Mouse (Mus musculus): ENCODE data around the gene Reep6.

Gene Reep6

GRCm38 (mm10) chr10:80300672-80301181 lies 29.0 kb upstream of the Reep6 start:
- intact Hi-C loops (cut with DNase I), result no loop called here

DNA sequence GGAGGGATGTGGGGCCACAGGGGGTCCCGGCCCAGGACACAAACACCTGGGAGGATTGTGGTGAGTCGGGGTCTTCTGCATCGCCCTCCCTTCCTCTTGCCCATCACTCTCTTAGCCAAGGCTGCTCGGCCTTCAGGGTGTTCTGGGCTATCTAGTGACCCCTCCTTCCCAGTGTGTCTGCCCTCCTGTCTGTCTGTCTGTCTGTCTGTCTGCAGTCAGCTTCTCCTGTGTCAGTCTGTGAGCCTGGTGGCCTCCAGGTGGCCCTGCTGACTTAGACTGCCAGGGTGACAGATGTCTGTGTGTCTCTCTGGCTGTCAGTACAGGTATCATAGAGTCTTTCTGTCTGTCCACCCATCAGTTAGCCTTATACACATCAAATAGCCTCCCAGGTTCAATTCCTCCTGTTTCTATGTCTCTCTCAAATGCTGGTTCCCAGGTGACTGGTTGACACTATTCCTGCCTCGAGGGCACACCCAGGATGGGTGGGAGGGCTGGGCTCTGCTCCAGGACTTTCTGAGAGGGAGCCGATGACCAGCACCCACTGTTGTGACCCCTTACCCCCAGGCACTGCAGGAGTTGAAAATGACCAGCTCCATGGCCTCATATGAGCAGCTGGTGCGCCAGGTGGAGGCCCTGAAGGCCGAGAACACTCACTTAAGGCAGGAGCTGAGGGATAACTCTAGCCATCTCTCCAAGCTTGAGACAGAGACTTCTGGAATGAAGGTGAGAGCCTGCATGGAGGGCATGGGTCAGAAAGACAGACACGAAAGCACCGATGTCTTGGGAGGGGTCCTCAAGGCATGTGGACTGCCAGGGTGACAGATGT lies 28.3 kb upstream of the Reep6 start:
- intact Hi-C loops (cut with DNase I), result no loop called here

DNA sequence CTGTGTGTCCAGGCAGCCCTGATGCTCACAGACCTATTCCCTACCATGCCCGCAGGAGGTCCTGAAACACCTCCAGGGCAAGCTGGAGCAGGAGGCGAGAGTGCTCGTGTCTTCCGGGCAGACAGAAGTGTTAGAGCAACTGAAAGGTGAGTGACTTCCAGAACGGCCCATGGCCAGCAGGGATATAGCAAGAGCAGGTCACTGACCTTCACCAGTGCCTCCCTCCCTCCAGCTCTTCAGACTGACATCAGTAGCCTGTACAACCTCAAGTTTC lies 27.7 kb upstream of the Reep6 start:
- intact Hi-C loops (cut with DNase I), result no loop called here

- intact Hi-C loops (cut with DNase I), result no loop called here
These were observed 27.3 kb upstream of the Reep6 start for GRCm38 (mm10) chr10:80302471-80302881.

DNA sequence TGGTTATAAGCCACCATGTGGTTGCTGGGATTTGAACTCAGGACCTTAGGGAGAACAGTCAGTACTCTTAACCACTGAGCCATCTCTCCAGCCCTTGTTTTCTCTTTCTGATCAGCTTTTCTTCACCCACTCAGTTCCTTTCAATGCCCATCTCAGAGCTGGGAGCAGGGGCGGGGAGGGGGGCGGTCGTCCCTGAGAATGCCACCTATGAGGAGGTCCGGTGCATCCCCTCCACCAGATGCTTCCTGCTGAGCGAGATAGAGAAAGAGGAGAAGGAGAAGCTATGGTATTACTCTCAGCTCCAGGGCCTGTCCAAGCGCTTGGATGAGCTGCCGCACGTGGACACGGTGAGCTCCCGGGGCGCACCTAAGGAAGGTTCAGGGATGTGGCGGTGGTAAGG lies 25.3 kb upstream of the Reep6 start:
- intact Hi-C loops (cut with DNase I), result no loop called here

GRCm38 (mm10) chr10:80304862-80305261 lies 24.9 kb upstream of the Reep6 start:
- intact Hi-C loops (cut with DNase I), result no loop called here

- intact Hi-C loops (cut with DNase I), result no loop called here
These were observed 18.2 kb upstream of the Reep6 start for GRCm38 (mm10) chr10:80311560-80311959.

GRCm38 (mm10) chr10:80312586-80313504 lies 16.9 kb upstream of the Reep6 start:
- intact Hi-C loops (cut with DNase I), result no loop called here

DNA sequence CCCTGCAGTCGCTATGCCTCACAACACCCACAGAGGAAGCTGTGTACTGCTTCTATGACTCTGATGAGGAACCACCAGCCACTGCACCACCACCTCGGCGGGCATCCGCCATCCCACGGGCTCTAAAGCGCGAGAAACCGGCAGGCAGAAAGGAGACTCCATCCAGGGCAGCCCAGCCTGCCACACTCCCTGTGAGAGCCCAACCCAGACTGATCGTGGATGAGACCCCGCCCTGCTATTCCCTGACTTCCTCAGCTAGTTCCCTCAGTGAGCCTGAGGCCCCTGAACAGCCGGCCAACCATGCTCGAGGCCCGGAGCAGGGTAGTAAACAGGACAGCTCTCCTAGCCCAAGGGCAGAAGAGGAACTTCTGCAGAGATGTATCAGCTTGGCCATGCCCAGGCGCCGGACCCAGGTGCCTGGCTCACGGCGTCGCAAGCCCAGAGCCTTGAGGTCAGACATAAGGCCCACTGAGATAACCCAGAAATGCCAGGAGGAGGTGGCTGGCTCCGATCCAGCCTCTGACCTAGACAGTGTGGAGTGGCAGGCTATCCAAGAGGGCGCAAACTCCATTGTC lies 16.0 kb upstream of the Reep6 start:
- intact Hi-C loops (cut with DNase I), result no loop called here

DNA sequence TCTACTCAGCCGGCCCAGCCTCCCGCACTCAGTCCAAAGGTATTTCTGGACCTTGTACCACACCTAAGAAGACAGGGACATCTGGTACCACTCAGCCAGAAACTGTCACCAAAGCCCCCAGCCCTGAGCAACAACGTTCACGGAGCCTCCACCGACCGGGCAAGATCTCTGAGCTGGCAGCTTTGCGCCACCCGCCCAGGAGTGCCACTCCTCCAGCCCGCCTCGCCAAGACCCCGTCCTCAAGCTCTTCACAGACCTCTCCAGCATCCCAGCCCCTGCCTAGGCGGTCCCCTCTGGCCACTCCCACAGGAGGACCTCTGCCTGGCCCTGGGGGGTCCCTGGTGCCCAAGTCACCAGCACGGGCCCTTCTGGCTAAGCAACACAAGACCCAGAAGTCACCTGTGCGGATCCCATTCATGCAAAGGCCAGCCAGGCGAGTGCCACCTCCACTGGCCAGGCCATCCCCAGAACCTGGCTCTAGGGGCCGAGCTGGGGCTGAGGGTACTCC lies 15.2 kb upstream of the Reep6 start:
- intact Hi-C loops (cut with DNase I), result no loop called here

DNA sequence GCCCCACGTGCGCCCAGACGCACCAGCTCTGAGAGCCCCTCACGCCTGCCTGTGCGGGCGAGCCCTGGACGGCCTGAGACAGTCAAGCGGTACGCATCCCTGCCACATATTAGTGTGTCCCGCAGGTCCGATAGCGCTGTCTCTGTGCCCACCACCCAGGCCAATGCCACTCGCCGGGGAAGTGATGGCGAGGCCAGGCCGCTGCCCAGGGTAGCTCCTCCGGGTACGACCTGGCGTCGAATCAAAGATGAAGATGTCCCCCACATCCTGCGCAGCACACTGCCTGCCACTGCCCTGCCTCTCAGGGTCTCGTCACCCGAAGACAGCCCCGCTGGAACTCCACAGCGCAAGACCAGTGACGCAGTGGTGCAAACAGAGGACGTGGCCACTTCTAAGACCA lies 14.4 kb upstream of the Reep6 start:
- intact Hi-C loops (cut with DNase I), result no loop called here

DNA sequence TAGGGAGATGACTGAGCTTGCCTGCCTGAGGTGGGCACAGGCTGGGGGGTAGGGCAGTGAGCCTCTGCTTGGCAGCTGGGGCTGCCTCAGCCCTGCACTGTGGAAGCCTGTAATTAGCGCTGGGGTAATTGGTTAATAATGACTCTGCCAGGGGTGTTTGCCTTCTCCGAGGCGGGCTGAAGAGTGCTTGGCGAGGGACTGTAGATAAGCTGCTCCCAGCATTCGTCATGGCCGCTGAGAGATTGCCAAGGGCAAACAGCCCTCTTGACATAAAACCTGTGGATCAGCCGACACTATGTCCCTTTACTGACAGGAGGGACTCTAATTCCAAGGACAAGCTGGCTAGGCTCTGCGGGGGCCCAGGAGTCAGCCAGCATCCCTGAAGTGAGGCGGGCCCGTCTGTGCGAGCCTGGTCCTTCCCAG lies 13.4 kb upstream of the Reep6 start:
- intact Hi-C loops (cut with DNase I), result no loop called here

DNA sequence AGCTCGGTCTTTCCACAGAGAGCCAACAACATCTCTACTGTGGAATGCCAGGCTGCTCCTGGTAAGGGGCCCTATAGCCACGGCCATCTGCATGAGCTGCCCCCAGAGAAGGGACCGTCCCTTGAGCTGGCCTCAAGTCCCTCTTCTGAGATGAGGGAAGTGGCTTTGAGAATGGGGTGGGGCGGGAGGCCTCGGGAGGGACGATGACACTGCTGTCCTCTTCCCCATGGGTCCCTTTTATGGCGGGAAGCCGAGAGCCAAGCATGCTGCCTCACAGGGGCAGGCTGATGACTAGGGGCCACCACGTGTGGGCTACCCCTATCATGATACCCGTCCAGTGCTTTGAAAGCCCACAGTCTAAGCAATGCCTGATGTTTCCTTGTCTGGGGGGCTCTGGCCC lies 12.7 kb upstream of the Reep6 start:
- intact Hi-C loops (cut with DNase I), result no loop called here

- intact Hi-C loops (cut with DNase I), result no loop called here
These were observed 9.4 kb upstream of the Reep6 start, which contains the start of gene 2310011J03Rik for GRCm38 (mm10) chr10:80320340-80320760. Gene 2310011J03Rik, minus strand, starts transcription at chr10:80320537.

- intact Hi-C loops (cut with DNase I), result no loop called here
These were observed 8.6 kb upstream of the Reep6 start for GRCm38 (mm10) chr10:80321014-80321669.

DNA sequence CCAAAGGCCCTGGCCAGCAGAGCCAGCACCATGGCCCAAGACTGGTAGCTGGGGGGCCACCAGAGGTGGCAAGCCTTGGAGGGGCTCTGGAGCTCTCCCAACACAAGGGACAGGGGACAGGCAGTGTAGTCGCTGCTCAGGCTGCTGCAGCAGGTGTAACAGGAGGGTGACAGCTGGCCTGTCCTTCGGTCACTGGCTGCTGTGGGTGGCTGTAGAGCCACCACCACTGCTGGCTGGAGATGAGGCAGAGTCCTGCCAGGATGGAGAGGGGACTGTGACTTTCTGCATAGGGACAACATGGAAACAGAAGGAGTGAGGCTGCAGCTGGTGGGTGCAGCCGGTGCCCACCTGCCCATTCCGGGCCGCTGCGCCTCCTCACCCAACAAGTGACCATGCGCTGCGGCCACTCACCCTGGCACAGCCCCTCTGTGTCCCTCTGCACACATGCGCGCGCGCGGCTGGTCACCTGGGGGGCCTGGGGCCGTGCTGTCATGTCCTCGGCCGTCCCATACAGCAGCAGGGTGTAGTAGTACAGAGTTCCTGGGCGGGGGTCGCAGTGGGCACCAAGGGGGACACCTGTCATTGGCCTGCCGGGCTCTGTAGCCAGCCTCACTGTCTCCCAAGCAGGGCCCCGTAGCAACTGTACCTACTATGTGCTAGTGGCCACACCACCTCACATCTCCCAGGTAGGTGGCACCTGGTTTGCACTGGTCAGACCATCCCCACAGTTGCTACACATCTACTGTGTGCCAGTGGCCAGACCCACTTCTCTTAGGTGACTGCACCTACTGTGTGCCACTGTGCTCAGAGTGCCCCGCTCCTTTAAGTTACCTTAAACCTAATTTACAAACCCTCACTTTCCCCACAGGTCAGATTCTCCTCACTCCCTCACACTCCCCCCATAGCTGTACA lies 7.8 kb upstream of the Reep6 start:
- intact Hi-C loops (cut with DNase I), result no loop called here

DNA sequence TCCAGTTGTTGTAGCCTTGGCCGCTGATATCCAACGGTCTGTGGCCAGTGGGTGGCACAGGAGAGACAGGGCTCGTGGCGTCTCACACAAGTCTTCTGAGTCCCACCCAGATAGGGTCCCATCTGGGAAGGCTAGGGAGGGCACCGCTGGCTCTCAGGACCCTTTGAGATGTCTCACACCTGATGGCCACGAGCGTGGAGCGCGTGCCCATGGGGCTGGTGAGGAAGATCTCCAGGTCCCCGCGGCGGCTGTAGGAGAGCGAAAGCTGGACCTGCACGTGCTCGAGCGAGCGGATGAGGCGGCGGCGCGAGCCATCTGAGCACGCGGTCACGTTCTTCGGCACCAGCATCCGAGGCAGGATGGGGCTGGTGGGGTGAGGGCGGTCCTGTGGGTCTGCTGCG lies 6.9 kb upstream of the Reep6 start:
- intact Hi-C loops (cut with DNase I), result no loop called here

- intact Hi-C loops (cut with DNase I), result no loop called here
These were observed 6.3 kb upstream of the Reep6 start for GRCm38 (mm10) chr10:80323261-80324119.
